Mouse (Mus musculus): ENCODE data around the gene Dynlrb1.

The Dynlrb1 gene

DNA sequence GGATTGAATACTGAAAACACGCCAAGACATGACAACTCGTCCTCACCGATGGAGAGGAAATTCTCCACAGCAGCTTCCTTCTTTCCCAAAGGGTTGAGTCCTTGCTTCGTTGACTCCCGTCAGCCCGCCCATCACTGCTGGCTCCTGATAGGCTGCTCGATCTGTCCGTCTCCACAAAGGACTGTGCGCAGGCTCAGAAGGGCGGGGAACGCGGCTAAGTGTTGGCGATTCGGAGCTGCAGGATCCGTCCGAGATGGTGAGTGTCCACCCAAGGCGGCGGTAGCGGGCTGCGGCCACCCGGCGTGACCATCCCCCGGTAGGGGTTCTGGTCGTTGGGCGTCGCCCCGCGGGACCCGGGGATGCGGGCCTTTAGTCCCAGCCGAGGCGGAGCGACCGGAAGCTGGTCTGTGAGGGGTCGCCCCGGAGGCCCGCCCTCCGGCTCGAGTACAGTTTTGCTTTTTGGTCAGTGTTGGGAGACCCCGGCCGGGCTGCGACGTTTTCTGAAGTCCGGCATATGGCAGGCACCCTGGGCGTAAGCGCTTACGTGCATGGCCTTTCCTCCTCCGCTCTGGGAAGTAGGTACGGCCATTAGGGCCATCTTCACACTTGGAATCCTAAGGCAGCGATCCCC is at the start of gene Dynlrb1:
Gene Dynlrb1 (plus strand): TSS at position 172 of the 631 bp plus-strand sequence.
- DNase-seq: peak; percentile 97

DNA sequence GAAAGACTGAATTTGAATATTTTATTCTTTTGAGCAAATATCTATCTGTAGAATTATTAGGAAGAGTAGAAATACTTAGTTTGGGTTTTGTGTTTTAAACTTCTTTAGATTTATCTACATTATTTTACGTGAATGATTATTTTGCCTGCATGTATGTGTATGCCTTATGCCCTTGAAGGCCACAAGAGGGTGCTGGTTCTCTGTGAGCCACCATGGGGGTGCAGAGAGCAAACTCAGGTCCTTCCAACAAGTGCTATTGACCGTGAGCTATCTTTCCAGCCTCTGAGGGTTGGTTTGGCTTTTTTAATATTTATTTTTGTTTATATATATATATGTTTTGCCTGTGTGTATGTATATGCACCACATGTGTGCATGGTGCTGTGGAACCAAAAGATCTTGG is 28.9 kb upstream of the Dynlrb1 start:
- peak; percentile 18 for DNase-seq

DNA sequence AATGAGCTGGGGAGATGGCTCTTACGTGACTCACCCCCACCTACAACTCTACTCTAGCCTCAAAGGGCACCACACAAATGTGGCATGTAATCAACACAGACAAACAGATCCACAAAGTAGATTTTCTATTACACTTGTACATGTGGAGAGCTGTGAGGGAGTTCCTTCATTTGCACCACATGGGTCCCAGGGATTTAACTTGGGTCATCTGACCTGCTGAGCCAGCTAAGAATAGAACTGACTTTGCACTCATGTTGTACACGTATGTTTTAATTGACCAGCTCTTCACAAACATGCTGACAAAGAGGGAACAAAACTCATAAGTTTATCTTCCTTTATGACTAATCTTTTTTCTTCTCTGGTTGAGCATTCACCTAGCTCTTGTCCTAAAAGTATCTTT is 13.2 kb upstream of the Dynlrb1 start:
- no peak for DNase-seq

DNA sequence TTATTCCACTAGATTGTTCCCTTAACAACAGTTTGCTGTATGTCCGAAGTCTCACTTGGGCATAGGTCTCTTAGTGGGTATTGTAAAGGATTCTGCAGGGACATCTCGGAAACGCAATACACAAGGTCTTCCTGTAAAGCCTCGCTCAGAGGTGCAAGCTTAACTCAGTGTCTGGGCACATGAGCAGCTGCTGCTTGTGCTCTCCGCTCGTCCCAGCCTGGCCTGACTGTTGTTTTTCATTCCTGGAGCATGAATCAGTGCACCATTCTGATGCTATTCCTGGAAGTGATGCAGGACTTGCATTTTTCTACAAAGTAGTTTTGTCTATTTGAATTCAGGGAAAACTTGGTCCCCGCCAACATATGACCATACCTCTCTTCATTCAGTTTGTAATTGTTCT is 11.6 kb upstream of the Dynlrb1 start:
- no peak for DNase-seq

DNA sequence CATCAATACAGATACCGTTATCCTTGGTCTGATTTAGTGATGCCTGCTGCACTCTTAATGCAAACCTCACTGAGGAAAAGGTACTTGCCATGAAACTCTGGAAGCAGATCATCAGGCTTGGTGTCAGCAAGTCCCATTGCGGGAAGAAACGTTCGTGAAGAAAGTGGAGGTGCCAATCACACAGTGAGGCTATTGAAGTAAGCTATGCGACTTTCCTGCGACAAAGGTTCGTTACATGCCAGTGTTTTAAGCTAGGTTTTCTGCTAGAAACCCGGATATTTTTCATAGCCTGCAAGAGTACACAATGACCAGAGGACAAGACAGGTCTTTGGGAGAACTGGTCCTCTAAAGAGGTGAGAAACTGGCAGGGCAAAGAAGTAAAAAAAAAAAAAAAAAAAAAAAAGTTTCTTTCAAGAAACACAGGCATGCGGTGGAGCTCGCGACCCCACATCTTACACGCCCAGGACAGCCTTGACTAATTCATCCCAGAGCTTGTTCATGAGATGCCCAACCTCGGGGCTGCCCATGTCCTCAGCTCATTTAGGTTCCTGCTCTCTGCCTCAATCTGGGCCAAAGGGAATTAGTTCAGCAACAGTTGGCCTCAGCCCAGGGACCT is 479 bp upstream of the Dynlrb1 start:
- no peak for DNase-seq

DNA sequence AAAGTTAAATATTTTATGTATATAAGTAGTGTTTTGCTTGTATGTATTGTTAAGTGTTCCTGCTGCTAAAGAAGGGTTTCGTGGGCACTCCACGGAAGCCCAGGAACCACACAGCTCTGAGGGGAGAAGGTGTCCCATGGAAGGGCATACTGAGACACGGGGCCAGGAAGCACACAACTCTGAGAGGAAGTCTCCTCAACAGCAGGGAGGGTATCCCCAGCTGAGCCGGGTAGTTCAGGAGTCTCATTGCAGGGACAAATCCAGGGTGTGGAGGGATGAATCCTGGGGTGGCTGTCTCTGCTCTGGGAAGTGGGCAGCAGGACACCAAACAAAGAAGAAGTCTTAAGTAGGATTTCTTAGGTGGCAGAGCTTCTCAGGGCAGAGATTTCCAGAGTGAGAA is 943 bp downstream of the Dynlrb1 start:
- DNase-seq: no peak

DNA sequence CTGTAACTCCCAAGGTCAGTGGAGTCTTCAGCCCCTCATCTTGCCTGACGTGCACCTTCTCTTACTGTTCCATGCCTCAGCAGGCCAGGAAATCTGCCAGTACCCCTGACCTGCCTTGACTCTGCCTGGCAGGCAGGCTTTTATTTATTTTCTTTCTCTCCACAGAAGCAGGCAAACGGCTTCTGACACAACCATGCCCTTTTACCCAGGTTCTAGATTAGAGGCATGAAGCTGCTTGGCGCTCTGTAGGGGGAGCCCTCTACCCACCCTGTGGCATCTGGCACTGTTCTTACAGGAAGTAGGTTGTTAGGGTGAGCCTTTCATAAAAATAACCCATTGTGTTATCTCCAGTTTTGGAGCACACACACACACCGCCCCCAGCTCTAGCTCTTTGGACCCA is 4.6 kb downstream of the Dynlrb1 start:
- DNase-seq: peak; percentile 15

DNA sequence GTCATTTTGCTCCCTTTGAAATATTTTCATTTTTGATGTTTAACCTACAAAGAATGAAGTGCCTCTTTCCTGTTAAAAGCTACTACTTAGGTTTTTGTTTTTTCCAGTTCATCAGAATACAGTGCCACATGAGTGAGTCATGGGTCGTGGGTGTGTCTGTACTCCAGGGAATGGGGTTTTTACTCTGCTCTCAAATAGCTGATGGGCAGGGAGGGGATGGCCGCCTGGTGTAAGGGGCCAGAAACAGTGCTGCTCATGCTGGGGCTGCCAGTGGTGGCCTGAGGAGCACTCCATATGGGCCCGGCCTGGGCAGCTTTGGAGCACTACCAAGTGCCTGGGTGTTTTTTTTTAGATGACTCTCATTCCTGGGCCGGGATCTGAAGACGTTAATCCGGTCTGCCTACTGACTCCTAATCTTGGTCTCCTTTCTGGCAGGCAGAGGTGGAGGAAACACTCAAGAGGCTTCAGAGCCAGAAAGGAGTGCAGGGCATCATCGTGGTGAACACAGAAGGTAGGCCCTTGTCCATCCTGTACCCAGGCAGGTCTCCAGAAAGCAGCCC is 6.0 kb downstream of the Dynlrb1 start:
- no peak for DNase-seq

DNA sequence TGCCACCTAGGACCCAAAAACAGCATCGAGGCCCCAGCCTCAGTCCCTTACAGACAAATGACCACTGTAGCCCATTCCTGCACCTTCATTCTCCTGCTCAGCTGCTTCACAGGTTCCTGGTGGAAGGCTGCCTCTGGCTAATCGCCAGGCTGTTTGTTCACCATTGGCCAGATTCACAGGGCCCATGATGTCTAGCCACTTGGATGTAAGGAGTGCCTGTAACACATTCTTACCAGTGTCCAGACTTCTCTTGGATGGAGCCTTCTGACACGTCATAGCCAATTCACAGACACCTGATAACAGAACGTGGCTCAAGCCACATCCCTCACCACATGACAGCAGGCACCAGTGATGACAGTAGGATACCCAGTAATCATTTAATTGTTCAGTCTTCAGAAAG is 9.9 kb downstream of the Dynlrb1 start:
- no peak for DNase-seq

DNA sequence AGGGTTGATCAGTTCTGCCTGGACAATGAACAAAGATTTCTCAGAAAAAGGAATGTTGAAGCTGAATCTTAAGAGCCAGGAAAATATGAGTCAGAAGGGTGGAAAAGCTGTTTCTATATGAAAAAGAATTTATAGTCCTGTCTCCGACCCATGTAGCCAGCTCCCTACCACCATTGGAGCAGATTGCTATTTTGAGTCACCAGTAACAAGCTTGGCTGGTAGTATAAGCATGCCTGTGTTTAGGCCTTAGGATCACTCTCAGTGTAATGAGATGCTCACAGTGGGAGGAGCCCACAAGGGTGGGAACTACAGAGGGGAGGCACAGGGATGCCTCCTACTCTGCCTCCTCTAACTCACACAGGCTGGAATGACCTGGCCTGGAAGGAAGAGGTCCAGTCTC is 11.9 kb downstream of the Dynlrb1 start:
- DNase-seq: no peak

DNA sequence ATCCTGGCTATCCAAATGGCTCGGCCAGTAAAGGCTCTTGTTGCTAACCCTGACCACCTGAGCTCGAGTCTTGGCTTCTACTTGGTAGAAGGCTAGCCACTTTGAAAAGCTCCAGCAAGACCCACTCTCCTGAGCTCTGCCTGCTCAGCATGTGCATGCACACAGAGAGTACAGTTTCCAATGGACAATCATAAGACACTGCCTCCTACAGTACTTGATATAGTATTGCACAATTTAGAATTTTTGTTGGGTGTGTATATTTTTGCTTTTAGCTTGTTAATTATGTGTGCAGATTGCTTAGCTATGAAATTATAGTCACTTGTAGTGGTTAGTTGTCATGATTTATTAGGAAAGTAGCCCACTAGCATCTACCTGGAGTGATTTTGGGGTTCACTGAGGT is 12.4 kb downstream of the Dynlrb1 start:
- no peak for DNase-seq

DNA sequence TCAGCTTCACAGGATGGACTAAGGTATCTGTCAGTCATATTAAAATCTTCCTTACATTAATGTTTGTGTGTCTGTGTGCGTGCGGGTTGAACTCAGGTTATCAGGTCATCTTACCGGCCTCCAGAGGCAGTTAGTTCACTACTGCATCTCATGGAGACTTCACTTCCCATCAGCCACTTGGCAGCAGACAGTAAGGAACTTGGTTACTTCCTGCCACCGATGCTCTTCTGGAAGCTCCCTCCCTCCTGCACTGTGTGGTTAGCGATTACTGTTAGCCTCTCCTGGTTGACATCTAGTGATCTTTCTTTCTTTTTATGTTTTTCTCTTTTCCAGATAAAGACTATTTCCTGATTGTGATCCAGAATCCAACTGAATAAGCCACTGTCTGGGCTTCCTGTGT is 13.3 kb downstream of the Dynlrb1 start:
- no peak for DNase-seq

DNA sequence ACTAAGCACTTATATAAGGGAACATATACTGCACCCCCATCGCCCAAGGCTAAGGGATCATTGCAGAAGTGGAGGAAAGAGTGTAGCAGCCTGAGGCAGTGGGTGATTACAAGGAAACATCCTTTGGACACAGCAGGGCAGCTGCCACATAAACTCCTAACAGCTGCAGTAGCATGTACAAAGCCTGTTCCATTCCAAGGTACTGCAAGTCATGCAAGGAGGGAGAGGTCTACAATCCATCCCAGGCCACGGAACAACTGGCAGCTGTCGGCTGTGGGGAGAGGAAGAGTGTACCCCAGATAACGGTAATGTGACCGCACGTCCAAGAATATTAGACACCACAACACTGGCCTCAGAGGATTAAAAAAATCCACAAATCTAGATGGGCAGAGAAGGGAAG is 29.2 kb downstream of the Dynlrb1 start:
- no peak for DNase-seq

DNA sequence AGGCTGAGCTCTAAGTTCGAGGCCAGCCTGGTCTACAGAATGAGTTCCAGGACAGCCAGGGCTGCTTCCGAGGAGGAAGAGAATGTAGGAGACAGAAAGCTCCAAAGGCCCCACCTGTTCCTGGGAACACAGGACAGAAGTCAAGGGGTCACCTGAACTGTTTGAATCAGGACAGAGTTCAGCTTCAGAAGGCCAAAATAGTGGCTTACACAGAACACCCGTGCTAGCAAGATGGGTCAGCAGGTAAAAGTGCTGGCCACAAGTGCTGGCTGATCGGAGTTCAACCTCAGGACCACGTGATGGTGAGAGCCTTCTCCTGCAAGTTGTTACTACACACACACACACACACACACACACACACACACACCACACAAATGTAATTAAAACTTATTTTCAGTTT is 30.6 kb downstream of the Dynlrb1 start:
- no peak for DNase-seq

DNA sequence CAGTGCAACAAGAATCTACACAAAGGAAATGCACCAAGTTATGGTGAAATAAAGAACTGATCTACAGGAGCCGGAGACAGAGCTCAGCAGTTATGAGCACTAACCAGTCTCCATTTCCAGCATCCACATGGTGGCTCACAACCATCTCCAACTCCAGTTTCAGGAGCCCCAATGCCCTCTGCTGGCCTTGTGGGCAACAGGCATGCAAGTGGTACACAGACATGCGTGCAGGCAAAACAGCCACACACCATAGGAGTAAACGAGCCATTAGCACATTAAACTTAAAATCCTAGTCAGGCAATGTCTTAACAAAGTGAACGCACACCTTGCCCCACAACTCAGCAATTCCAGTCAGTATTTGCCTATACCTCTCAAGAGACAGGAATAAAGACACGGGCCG is 35.6 kb downstream of the Dynlrb1 start:
- peak; percentile 16 for DNase-seq

DNA sequence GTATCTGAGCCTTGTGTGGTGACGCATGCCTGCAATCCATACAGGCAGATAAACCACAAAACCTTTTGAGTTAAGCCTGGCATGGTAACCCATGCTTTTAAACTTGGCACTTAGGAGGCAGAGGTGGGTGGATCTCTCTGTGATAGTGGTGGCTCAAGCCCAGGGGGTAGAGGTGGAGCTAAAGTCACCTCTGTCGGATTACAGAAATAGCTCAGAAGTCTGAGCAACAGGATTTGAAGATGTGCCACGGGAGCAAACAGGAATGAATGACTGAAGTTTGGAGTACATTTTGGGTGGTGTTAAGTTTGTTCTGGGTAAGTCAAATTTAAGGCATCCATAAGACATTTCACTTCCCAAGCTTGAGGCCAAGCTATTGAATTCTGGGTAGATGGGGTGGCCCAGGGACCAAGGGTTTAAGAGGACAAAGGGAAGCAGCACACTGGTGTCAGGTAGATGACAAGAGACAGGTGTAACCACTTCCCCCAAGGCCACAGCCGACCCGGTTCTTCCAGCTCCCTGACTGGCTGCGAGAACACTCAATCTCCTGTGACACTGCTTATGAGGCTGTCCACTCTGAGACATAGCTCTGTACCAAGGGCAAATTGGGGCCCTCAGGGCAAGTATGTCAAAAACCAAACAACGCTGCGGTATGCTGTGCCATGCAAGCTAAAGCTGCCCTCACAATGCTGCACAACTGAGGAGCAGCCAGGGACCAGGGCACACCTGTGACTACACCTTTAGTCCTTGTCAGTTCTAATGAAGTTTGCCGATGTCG is 36.2 kb downstream of the Dynlrb1 start:
- DNase-seq: no peak

DNA sequence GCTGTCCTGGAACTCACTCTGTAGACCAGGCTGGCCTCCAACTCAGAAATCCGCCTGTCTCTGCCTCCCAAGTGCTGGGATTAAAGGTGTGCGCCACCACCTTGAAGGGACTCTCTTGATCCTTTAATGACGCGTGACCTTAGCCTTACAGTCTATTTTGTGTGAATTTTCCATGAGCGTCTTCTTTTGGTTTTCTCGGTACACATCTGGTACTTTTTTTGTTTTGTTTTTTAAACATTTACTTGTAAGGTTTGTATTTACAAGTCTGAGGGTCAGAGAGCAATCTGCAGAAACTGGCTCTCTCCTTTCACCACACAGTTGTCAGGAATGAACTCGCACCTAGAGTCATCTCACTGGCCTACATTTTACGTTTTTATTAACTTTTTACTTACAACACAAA is 37.3 kb downstream of the Dynlrb1 start:
- DNase-seq: no peak

DNA sequence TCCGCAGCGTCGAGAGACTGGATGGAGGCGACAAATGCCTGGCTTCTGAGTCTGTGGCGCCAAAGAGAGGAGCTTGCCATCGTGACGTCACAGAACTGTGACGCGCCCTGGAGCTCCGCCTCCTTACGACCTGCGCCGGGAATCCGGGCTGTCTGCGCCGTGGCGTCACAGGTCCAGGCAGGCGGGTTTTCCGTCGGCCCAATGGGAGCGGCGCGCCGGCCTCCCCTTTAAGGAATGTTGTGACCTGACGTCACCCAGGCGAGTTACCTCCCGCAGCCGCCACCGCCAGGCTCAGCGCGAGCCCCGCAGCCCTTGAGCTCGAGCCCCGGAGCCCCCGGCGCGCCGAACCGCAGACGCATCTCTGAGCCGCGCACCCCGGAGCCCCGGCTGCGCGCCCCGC is 39.9 kb downstream of the Dynlrb1 start, which contains the start of gene Map1lc3a:
Gene Map1lc3a (plus strand): TSS at position 103 of the 400 bp plus-strand sequence.
- peak; percentile 93 for DNase-seq

DNA sequence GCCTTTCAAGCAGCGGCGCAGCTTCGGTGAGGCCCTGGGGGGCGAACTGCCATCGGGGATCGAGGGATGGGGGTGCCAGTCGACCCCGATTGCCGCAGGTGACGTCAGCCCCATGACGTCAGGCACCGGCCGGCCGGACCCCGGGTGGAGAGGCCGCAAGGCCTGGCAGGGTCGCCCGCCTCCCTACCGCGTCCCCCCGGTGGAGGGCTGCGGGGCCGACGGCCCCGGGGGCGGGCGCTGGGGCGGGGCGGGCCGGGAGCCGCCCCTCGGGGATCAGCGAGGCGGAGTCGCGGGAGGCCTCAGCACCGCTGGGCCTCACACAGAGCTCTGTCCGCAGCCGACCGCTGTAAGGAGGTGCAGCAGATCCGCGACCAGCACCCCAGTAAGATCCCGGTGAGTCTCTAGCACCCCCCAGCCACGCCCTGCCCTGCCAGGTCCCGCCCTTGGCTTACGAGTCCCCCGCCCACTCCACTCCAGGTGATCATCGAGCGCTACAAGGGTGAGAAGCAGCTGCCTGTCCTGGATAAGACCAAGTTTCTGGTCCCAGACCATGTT is 40.4 kb downstream of the Dynlrb1 start:
- DNase-seq: peak; percentile 77

DNA sequence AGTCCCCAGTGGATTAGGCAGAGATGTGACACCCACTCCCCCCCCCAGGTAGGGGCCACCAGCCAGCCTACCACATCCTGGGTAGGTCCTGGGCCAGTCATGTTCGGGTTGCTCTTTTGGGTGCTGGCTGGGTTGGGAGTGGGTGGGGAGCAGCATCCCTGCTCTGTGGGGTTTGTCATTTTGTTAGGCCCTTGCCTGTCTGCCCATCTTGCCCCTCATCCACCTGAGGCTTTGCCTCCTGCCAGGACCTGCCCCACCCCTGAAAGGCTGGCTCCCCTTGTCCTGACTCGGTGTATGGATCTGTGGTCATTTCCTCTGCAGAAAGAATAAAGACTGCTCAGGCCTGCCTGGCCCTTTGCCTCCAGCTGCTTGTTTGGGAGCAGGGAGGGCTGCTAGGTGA is 41.4 kb downstream of the Dynlrb1 start:
- DNase-seq: no peak

DNA sequence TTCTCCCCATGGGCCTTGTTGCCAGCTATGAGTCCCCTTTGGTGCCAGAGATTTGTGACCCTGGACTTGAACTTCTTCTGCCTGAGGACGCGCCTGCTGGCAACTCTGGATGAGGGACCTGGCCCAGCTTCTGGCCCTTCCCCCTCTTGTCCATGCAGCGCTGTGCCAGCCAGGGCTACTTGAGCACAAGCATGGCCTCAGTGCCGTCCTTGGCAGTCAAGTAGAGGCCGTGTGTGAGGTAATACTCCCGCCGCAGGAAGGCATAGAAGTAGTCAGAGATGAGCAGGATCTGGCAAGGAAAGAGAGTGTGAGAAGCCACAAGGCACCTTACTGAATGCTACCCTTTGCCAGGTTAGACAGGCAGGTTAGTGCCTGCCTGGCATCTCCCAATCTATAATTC is 42.0 kb downstream of the Dynlrb1 start:
- DNase-seq: no peak

DNA sequence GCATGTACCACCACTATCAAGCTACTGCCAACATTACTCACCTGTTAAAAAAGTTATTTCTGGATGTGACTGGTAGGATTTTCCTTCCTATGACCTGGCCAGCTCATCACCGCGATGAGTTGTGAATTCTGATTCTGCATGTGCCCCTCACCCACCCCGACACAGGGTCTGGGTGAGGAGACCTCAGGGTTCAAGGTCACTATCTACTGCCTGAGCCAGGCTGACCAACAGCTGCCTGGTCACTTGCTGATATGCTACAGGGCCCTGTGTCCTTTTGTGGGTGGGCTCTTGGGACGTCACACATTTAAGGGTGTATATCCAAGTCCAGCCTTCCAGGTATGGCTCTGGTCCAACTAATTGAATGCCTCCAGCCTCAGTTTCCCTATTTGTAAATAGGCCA is 42.8 kb downstream of the Dynlrb1 start:
- no peak for DNase-seq

DNA sequence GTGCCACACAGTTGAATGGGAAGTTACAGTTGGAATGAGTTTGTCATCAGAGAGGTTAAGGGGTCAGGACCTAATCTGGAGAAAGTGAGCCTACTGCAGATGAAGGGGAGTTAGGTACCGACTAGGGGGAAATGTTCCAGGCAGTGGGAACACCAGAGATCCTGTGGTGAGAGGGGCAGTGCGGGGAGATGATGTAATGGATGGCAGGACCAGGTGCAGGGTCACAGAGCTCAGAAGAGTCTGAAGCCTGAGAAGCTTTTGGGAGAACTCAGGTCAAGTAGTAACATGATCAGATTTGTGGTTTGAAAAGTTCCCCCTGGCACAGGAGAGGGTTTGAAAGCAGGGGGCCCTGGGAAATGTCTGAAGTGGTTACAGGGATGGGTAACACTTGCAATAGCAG is 43.8 kb downstream of the Dynlrb1 start:
- no peak for DNase-seq

DNA sequence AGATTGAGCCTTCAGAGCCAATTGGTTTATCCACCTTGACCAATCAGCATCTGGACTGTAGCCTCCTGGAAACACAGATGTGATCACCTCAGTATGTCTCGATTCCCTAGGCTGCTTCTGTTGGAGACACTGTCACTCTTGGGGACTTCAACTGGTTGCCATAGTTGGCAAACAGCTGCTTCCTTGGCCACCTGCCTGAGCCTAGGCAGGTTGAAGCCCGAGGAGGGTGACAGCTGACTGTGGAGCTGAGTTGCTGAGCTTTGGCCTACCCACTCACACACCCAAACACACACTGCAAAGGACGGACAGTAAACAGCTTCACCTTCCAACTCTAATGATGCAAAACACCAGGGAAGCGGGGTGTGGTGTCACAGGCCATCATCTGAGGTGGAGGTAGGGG is 47.5 kb downstream of the Dynlrb1 start:
- no peak for DNase-seq
